Mouse (Mus musculus) embryonic facial prominence, embryonic 13.5 days (tissue): ENCODE measurements around the gene Tlcd2. TPM values are rescaled to one million over a fixed set of nuclear protein-coding genes. Genes with fewer than 3 reads are reported as not detected.

Experiments used
- ATAC-seq: fragments of 200-750 bp; cut with Nextera tagmentation; 2 replicates; pipeline ENCODE4 v1.8.0; 2017; ENCODE audit warnings: low read depth; ENCODE audit not compliant: insufficient number of reproducible peaks, insufficient read depth, low FRiP score, low TSS enrichment
- H3K27ac ChIP-seq: fragments of 300-500 bp; sonication (generic); 2 replicates; pipeline ENCODE4 v1.5.1; 2015; ENCODE audit warnings: moderate library complexity, mild to moderate bottlenecking, inconsistent platforms
- H3K27me3 ChIP-seq: fragments of 300-500 bp; sonication (generic); 2 replicates; pipeline ENCODE4 v1.6.1; 2015; ENCODE audit warnings: mild to moderate bottlenecking, inconsistent platforms
- H3K36me3 ChIP-seq: fragments of 300-500 bp; sonication (generic); 2 replicates; pipeline ENCODE4 v1.6.1; 2015; ENCODE audit warnings: mild to moderate bottlenecking, inconsistent platforms
- H3K4me1 ChIP-seq: fragments of 300-500 bp; sonication (generic); 2 replicates; pipeline ENCODE4 v1.6.1; 2015; ENCODE audit warnings: inconsistent platforms
- H3K4me2 ChIP-seq: fragments of 300-500 bp; sonication (generic); 2 replicates; pipeline ENCODE4 v1.6.1; 2015; ENCODE audit warnings: moderate library complexity, mild to moderate bottlenecking, inconsistent platforms
- H3K4me3 ChIP-seq: fragments of 300-500 bp; sonication (generic); 2 replicates; pipeline ENCODE4 v1.5.1; 2015; ENCODE audit warnings: mild to moderate bottlenecking, inconsistent platforms
- H3K9ac ChIP-seq: fragments of 300-500 bp; sonication (generic); 2 replicates; pipeline ENCODE4 v1.6.1; 2015; ENCODE audit warnings: mild to moderate bottlenecking, inconsistent platforms
- H3K9me3 ChIP-seq: fragments of 300-500 bp; sonication (generic); 2 replicates; pipeline ENCODE4 v1.6.1; 2016; ENCODE audit warnings: inconsistent platforms
- WGBS: fragments of 180-500 bp; shearing (Covaris S2); methylation state at CpG from one replicate; pipeline ENCODE4 v1.1.7; 2015; ENCODE audit warnings: mixed read lengths; 5-methylcytosine and 5-hydroxymethylcytosine counted together
- polyA plus RNA-seq: library from polyadenylated mRNA; unstranded; fragments of >200 nt; fragmentation: Nextera tagmentation; extraction: Ambion mirVana; gene quantifications from 2 replicates; pipeline ENCODE4 v1.2.1, GENCODE M21; 2015

Gene Tlcd2
- polyA plus RNA-seq, 1 experiment from 2014 or later, result 37.9 TPM

DNA sequence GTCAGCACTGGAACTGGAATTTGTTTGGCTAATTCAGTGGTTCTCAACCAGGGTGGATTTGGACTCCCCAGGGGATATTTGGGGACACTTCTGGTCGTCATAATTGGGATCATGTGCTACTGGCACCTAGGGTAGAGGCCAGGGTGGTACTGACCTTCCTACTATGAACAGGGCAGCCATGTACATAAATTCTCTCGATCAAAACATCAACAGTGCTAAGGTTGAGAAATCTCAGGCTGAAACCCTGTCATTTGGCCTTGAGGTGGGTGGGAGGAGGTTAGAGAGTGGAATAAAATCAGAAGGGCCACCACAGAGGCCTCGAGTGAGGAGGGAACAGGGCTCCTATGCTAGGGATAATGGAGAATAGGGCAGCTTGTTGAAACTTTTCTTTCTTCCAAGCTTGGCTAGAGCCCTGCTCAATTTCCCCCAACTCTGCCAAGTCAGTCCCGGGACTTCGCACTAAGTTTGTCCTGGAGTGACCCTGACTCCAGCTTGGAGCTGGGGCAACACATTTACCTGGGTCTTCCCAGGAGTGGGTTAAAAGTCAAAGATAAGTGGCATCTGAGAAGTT lies 2.3 kb upstream of the Tlcd2 start:
- no peaks in the 10 kb centered on the region for H3K9me3 ChIP-seq
- 74% methylated on average over 5 of the region's 5 CpGs for WGBS
- H3K27me3 ChIP-seq, result no peaks in the 10 kb centered on the region
- H3K27ac ChIP-seq, result peak overlapping the region; percentile 95; the same call in 1 of the 2 replicates
- no peak overlapping the region for H3K9ac ChIP-seq
- H3K36me3 ChIP-seq, result no peaks in the 10 kb centered on the region
- ATAC-seq, result no peak
- peaks cover 42% of the 10 kb centered on the region for H3K4me1 ChIP-seq
- no peak overlapping the region for H3K4me3 ChIP-seq
- H3K4me2 ChIP-seq, result peak overlapping the region; percentile 98; the same call in 1 of the 2 replicates

DNA sequence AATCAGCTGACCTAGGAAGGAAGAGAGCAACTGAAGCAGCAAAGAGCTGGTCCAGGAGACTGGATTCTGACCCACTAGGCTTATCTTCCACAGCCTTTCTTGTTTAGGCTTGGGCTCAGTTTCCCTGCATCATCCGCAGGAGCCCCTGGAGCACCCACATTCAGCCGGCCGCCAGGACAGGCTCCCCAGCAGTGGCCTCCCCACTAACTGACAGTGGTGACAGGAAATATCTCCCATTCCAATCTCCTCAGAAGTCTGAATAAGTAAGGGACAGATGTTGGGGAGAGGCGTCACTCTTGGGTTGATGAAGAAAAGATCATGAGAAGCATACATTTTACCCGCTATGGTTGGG lies 1.8 kb upstream of the Tlcd2 start:
- H3K9me3 ChIP-seq, result no peaks in the 10 kb centered on the region
- H3K27ac ChIP-seq, result peak overlapping the region; percentile 95
- H3K4me3 ChIP-seq, result peak overlapping the region; percentile 64
- H3K27me3 ChIP-seq, result no peaks in the 10 kb centered on the region
- H3K9ac ChIP-seq, result peak overlapping the region; percentile 70; the same call in 1 of the 2 replicates
- WGBS, result 19% methylated on average over 5 of the region's 5 CpGs
- H3K4me1 ChIP-seq, result peaks cover 41% of the 10 kb centered on the region
- H3K4me2 ChIP-seq, result peak overlapping the region; percentile 98
- H3K36me3 ChIP-seq, result no peaks in the 10 kb centered on the region
- ATAC-seq, result no peak

DNA sequence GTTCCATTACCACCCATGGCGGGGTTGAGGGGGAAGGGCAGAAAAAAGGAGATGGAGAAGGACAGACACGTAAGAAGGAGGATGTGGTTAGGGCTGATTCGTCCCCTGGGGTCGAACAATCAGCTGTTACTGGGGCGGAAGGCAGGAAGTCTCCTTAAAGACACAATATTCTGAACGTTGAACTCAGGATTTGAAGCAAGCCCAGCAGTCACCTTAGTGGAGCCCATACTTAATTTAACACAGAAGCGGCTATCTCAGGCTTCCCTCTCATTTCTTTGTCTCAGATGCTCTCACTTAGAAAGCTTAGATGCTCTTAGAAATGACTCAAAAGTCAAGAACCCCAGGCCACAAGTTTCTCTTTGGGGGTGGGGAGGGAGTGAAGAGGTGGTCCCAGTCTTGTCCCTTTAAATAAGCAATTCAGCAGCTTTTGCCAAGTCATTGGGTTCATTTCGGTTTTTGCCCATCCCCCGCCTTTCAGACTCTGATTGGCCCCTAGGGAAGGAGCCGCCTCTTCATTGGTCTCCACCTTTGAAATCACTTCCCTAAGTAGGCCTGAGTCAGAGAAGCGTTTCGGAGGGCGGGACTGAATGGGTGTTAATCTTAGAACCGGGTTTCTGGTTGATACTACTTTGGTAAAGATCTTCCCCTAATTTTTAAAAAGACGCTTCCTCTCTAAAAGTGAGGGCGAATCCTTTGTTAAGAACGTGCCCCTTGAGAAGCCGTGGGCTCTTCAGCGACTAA lies 1.2 kb upstream of the Tlcd2 start:
- peak overlapping the region; percentile 95 for H3K27ac ChIP-seq
- H3K9me3 ChIP-seq, result no peaks in the 10 kb centered on the region
- 0 out of 2 replicates have a peak, but pooled peaks have one; percentile 34 for ATAC-seq
- peaks cover 4% of the 10 kb centered on the region for H3K36me3 ChIP-seq
- H3K27me3 ChIP-seq, result no peaks in the 10 kb centered on the region
- peaks cover 35% of the 10 kb centered on the region for H3K4me1 ChIP-seq
- H3K4me3 ChIP-seq, result peak overlapping the region; percentile 64
- peak overlapping the region; percentile 98 for H3K4me2 ChIP-seq
- H3K9ac ChIP-seq, result peak overlapping the region; percentile 70
- WGBS, result 3% methylated on average over 19 of the region's 19 CpGs

DNA sequence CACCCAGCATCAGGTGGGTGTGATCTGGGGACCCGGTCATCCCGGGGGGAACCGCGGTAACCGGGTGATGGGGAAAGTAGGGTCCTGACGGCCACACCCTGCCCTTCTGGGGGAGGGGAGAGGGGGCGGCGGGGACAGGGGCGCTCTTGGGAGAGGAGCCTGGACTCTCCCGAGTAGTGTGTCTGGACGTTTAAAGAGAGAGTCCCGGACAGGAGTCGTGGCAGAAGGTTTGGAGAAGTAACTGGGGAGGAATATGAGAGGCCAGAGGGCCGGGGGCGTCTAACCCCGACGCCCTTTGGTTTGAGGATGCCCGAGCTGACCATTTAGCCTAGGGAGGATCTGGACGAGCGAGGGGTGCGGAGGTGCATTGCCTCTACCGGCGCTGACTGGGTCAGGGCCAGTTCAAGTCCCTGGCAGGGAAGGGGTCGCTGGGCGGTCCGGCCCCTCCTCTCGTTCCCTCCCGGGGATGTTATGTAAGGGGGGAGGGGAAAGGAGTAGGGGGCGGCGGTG lies 283 bp downstream of the Tlcd2 start:
- no peak; the same call in 1 of the 2 replicates for ATAC-seq
- under 1% methylated on average over 29 of the region's 30 CpGs for WGBS
- Histone ChIP-seq H3K27ac (peak overlapping the region; percentile 82), H3K9ac (peak overlapping the region; percentile 68), H3K4me2 (peak overlapping the region; percentile 98), H3K36me3 (peaks cover 11% of the 10 kb centered on the region), H3K27me3 (no peaks in the 10 kb centered on the region), H3K9me3 (no peaks in the 10 kb centered on the region), H3K4me3 (peak overlapping the region; percentile 64), H3K4me1 (peaks cover 34% of the 10 kb centered on the region)

DNA sequence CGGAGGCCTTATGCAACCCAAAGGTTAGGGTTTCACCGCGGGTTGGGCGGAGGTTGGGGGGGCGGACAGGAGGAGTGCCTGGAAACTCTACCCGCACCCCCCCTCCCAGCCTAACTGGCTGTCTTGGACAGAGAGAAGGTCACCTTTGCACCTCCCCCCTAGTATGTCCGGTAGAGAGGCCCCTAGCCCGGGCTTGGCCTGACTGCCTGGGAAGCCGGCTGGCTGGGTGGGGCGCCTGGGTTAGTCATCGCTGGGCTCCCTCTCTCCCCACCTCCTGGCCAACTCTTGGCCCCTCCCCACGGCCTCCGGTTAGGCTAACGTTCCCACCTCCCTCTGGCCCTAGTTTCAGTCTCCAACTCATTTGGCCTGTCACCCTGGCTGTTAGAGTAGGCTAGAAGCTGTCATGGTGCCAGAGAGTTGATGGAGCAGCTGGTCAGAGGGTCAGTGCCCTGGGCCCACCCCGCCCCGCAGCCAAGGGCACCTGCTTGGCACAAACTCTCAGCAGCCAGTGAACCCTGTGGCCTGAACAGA lies 803 bp downstream of the Tlcd2 start:
- peaks cover 34% of the 10 kb centered on the region for H3K4me1 ChIP-seq
- peak overlapping the region; percentile 64 for H3K4me3 ChIP-seq
- H3K36me3 ChIP-seq, result peaks cover 11% of the 10 kb centered on the region
- H3K4me2 ChIP-seq, result peak overlapping the region; percentile 98
- ATAC-seq, result 0 out of 2 replicates have a peak, but pooled peaks have one; percentile 11
- no peaks in the 10 kb centered on the region for H3K27me3 ChIP-seq
- peak overlapping the region; percentile 82 for H3K27ac ChIP-seq
- 6% methylated on average over 14 of the region's 16 CpGs for WGBS
- H3K9me3 ChIP-seq, result no peaks in the 10 kb centered on the region
- peak overlapping the region; percentile 68 for H3K9ac ChIP-seq

DNA sequence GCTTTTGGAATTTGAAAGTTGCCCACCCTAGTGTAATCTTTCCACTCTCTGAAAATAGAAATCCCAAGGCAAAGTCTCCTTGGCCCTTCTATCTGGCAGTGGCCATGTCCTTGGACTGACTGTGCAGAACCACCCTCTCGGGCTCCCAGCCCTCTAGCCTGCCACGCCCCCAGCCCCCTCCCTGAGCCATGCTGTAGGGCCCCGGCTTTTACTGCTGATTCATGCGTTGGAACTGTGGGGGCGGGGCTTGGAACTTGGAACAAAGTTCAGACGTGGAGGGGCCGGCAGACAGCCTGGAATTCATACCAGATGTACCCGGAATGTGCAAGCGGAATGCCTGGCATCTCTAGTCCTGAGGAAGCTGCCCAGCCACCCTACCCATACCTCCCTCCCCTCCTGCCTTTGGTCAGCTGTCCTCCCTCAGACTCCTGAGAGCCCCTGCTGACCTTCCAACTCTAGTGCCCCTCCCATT lies 1.4 kb downstream of the Tlcd2 start:
- peak overlapping the region; percentile 82 for H3K27ac ChIP-seq
- peak overlapping the region; percentile 64 for H3K4me3 ChIP-seq
- no peak for ATAC-seq
- no peaks in the 10 kb centered on the region for H3K27me3 ChIP-seq
- WGBS, result under 1% methylated on average over 9 of the region's 9 CpGs
- H3K36me3 ChIP-seq, result peaks cover 11% of the 10 kb centered on the region
- H3K4me1 ChIP-seq, result peaks cover 40% of the 10 kb centered on the region
- H3K4me2 ChIP-seq, result peak overlapping the region; percentile 98
- peak overlapping the region; percentile 68 for H3K9ac ChIP-seq
- no peaks in the 10 kb centered on the region for H3K9me3 ChIP-seq

DNA sequence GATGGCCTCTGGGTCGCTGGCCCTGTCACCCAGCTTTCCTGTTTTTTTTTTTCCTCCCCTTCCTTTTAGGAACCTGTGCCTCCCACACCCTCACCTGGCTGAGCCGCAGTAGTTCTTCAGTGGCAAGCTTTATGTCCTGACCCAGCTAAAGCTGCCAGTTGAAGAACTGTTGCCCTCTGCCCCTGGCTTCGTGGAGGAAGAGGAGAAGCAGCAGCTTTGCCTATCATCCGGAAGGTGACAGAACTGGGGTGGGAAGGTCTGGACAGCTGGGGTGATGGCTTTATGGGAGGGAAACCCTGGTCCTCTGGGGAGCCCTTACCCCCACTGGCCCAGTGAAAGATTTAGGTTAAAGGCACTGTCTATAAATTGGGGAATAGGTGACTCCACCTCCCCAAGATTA lies 2.1 kb downstream of the Tlcd2 start:
- peaks cover 11% of the 10 kb centered on the region for H3K36me3 ChIP-seq
- ATAC-seq, result no peak
- peak overlapping the region; percentile 82 for H3K27ac ChIP-seq
- peaks cover 47% of the 10 kb centered on the region for H3K4me1 ChIP-seq
- no peaks in the 10 kb centered on the region for H3K9me3 ChIP-seq
- no peak overlapping the region for H3K4me3 ChIP-seq
- WGBS, result 56% methylated on average over 4 of the region's 4 CpGs
- no peaks in the 10 kb centered on the region for H3K27me3 ChIP-seq
- peak overlapping the region; percentile 98 for H3K4me2 ChIP-seq
- no peak overlapping the region for H3K9ac ChIP-seq

DNA sequence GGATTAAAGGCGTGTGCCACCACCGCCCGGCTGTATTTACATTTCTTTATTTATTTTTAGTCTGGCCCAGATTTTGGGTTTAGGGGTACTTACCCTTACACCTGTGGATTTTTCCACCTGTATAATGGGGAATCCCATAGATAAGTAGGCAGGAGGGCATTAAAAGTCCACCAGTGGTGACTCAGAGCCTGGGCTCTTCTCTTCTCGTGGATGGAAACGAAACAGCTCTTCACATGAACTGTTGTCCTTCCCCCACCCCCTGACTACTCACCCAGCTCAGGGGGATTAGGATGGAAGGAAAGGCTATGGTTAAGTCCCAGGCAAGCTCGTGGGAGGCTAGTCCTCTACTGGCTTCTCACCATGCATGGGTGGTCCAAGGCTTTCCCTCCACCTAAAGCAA lies 2.9 kb downstream of the Tlcd2 start:
- no peak overlapping the region for H3K4me3 ChIP-seq
- no peaks in the 10 kb centered on the region for H3K9me3 ChIP-seq
- WGBS, result 87% methylated on average over 6 of the region's 6 CpGs
- peaks cover 46% of the 10 kb centered on the region for H3K4me1 ChIP-seq
- ATAC-seq, result no peak
- H3K27me3 ChIP-seq, result no peaks in the 10 kb centered on the region
- peaks cover 11% of the 10 kb centered on the region for H3K36me3 ChIP-seq
- no peak overlapping the region for H3K9ac ChIP-seq
- no peak overlapping the region for H3K4me2 ChIP-seq
- H3K27ac ChIP-seq, result no peak overlapping the region

DNA sequence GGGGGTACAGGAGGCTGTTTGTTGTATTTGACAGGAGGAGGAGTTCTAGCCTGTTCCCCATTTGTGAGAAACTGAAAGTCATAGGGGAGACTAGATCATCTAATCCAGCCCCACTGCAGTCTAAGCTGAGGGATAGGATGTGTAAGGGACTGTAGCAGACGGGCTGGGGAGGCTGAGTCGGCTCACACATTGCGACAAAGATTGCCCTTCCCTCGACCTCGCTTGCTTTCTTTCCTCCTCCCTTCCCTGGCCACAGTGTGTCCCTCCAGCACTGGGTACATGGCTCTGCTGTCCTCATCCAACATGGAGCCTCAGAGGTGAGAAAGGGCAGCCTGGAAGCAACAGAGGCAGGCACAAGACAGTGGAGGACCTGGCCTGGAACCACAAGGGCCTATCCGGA lies 3.5 kb downstream of the Tlcd2 start:
- Histone ChIP-seq H3K9ac (no peak overlapping the region), H3K4me2 (no peak overlapping the region), H3K36me3 (peaks cover 11% of the 10 kb centered on the region), H3K9me3 (no peaks in the 10 kb centered on the region), H3K4me3 (no peak overlapping the region), H3K27ac (no peak overlapping the region), H3K4me1 (peaks cover 40% of the 10 kb centered on the region), H3K27me3 (no peaks in the 10 kb centered on the region)
- ATAC-seq, result no peak
- WGBS, result 80% methylated on average over 6 of the region's 6 CpGs

DNA sequence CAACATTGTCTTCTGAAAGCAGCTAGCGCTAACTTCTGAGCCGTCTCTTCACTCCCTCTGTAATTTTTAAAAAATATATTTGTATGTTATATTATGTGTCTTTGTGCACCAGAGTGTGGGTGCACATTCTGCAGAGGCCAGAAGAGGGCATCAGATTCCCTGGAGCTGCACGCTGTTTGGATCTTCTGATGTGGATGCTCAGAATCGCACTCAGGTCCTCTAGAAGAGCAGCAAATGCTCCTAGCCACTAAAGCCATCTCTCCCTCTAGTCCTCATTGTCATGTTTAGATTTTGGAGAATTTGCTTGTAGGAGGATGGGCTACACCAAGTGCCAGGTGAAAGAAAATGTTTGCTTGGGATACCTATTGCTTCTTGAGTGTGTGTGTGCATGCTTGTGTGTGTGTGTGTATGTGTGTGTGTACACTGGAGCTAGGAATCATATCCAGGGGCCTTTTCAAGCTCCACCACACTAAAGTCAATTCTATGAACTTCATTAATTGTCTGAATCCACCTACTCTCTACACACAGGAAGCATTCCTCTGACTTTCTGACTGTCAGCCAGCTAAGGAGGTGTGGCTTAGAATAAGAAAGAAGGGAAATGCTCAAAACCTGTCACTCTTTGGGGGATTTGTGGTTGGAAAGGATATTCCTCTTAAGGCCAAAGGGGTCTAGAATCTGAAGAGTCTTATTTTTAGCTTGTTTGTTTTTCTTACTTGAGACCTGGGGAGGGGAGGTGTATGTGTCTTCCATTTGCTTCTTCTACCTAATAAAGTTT lies 5.4 kb downstream of the Tlcd2 start:
- Histone ChIP-seq H3K4me3 (no peak overlapping the region), H3K27me3 (no peaks in the 10 kb centered on the region), H3K4me1 (peaks cover 36% of the 10 kb centered on the region), H3K9me3 (no peaks in the 10 kb centered on the region), H3K4me2 (no peak overlapping the region; the same call in 1 of the 2 replicates), H3K27ac (no peak overlapping the region; the same call in 1 of the 2 replicates), H3K9ac (no peak overlapping the region), H3K36me3 (peaks cover 11% of the 10 kb centered on the region)
- WGBS, result 95% methylated on average over 4 of the region's 4 CpGs
- ATAC-seq, result no peak
